Mouse (Mus musculus) ovary, postnatal 14 days (tissue): Measurements from ENCODE around the gene Gba.
"Not testable (repeated sequence)": the region's sequence is repeated elsewhere in the genome, so short reads cannot be mapped to it uniquely, and the experiment has no call there.

Experiments
- DNase-seq: peaks from one replicate; pipeline ENCODE4 v3.0.0; 2022; ENCODE audit warnings: low spot score

Gba gene

GRCm38 (mm10) chr3:89216407-89216806 is 13.7 kb downstream of the Gba start:
- not testable (repeated sequence) for DNase-seq

GRCm38 (mm10) chr3:89218271-89218670 is 15.5 kb downstream of the Gba start:
- no peak for DNase-seq

- DNase-seq, result no peak
These were observed 16.8 kb downstream of the Gba start for GRCm38 (mm10) chr3:89219546-89219945.

GRCm38 (mm10) chr3:89221167-89221566 is 18.4 kb downstream of the Gba start:
- no peak for DNase-seq

GRCm38 (mm10) chr3:89224796-89225195 is 22.1 kb downstream of the Gba start:
- no peak for DNase-seq

- no peak for DNase-seq
These were observed 22.6 kb downstream of the Gba start for GRCm38 (mm10) chr3:89225321-89225815.

- DNase-seq, result no peak
These were observed 23.2 kb downstream of the Gba start for GRCm38 (mm10) chr3:89225918-89226317.

- DNase-seq, result no peak
These were observed 23.6 kb downstream of the Gba start for GRCm38 (mm10) chr3:89226361-89226760.

- DNase-seq, result no peak
These were observed 24.2 kb downstream of the Gba start, which contains the start of gene Mtx1 for GRCm38 (mm10) chr3:89226900-89227299. Gene Mtx1, minus strand, starts transcription at chr3:89227088.

GRCm38 (mm10) chr3:89227307-89228179 is 24.8 kb downstream of the Gba start:
- DNase-seq, result peak; percentile 74

GRCm38 (mm10) chr3:89228180-89228549 is 25.4 kb downstream of the Gba start:
- peak; percentile 87 for DNase-seq

- no peak for DNase-seq
These were observed 26.1 kb downstream of the Gba start, which contains the start of gene Muc1 for GRCm38 (mm10) chr3:89228836-89229235. Gene Muc1, plus strand, starts transcription at chr3:89229057.

GRCm38 (mm10) chr3:89229276-89229675 is 26.5 kb downstream of the Gba start:
- DNase-seq, result no peak

GRCm38 (mm10) chr3:89230561-89230960 is 27.8 kb downstream of the Gba start:
- DNase-seq, result no peak

- no peak for DNase-seq
These were observed 28.6 kb downstream of the Gba start for GRCm38 (mm10) chr3:89231345-89231744.

GRCm38 (mm10) chr3:89231772-89232275 is 29.1 kb downstream of the Gba start:
- no peak for DNase-seq

- DNase-seq, result no peak
These were observed 29.9 kb downstream of the Gba start for GRCm38 (mm10) chr3:89232614-89233013.

- no peak for DNase-seq
These were observed 30.9 kb downstream of the Gba start for GRCm38 (mm10) chr3:89233562-89234110.

GRCm38 (mm10) chr3:89236516-89236915 is 33.8 kb downstream of the Gba start:
- no peak for DNase-seq

- DNase-seq, result no peak
These were observed 35.0 kb downstream of the Gba start for GRCm38 (mm10) chr3:89237682-89238081.

GRCm38 (mm10) chr3:89238494-89238893 is 35.8 kb downstream of the Gba start:
- DNase-seq, result no peak

- peak; percentile 53 for DNase-seq
These were observed 39.7 kb downstream of the Gba start for GRCm38 (mm10) chr3:89242331-89242895.

- no peak for DNase-seq
These were observed 40.9 kb downstream of the Gba start for GRCm38 (mm10) chr3:89243609-89244008.
